Mouse (Mus musculus) stomach, postnatal 0 days (tissue): ENCODE results near the gene Smim14. TPM values are rescaled to one million over a fixed set of nuclear protein-coding genes. Genes with fewer than 3 reads are reported as not detected.
A peak's percentile ranks its signal among the peaks of the same experiment; 100 is the strongest.

Experiments
- ATAC-seq: fragments of 200-750 bp; cut with Nextera tagmentation; 2 replicates; pipeline ENCODE4 v1.8.0; 2017; ENCODE audit not compliant: low FRiP score, low TSS enrichment
- DNase-seq: peaks from one replicate; pipeline ENCODE4 v3.0.0-alpha.2; 2016; ENCODE audit warnings: low spot score
- H3K27ac ChIP-seq: fragments of 300-500 bp; sonication (generic); replicated peaks from 2 replicates; pipeline ENCODE4 v1.5.1; 2014; ENCODE audit warnings: mild to moderate bottlenecking, control low read depth
- H3K27me3 ChIP-seq: fragments of 300-500 bp; sonication (generic); 2 replicates; pipeline ENCODE4 v1.6.1; 2014; ENCODE audit warnings: low read length; ENCODE audit not compliant: control insufficient read depth, insufficient read depth
- H3K36me3 ChIP-seq: fragments of 300-500 bp; sonication (generic); 2 replicates; pipeline ENCODE4 v1.6.1; 2014; ENCODE audit warnings: low read length, mixed read lengths; ENCODE audit not compliant: control insufficient read depth, insufficient read depth
- H3K4me1 ChIP-seq: fragments of 300-500 bp; sonication (generic); replicated peaks from 2 replicates; pipeline ENCODE4 v1.6.1; 2014; ENCODE audit warnings: antibody characterized with exemption; ENCODE audit not compliant: control insufficient read depth, insufficient read depth
- H3K4me2 ChIP-seq: fragments of 300-500 bp; sonication (generic); replicated peaks from 2 replicates; pipeline ENCODE4 v1.6.1; 2014; ENCODE audit warnings: low read depth, mild to moderate bottlenecking, control low read depth, moderate library complexity
- H3K4me3 ChIP-seq: fragments of 300-500 bp; sonication (generic); 2 replicates; pipeline ENCODE4 v1.5.1; 2014; ENCODE audit warnings: low read depth, low read length, control low read depth
- H3K9ac ChIP-seq: fragments of 300-500 bp; sonication (generic); 2 replicates; pipeline ENCODE4 v1.6.1; 2014; ENCODE audit warnings: mild to moderate bottlenecking, low read length, control low read depth, mixed read lengths
- H3K9me3 ChIP-seq: fragments of 300-500 bp; sonication (generic); 2 replicates; pipeline ENCODE4 v1.6.1; 2016; ENCODE audit warnings: low read length; ENCODE audit not compliant: control insufficient read depth
- CTCF ChIP-seq: IDR thresholded peaks from 2 replicates; pipeline ENCODE4 v1.5.1; 2016; ENCODE audit warnings: antibody characterized with exemption, low read depth, mild to moderate bottlenecking, moderate library complexity
- EP300 ChIP-seq: optimal IDR thresholded peaks from 2 replicates; pipeline ENCODE3; 2016; ENCODE audit warnings: antibody characterized with exemption
- WGBS: fragments of 180-500 bp; shearing (Covaris S2); extraction: QIAGEN DNeasy Blood & Tissue Kit; methylation state at CpG from one replicate; pipeline ENCODE4 v1.1.7; 2014; 5-methylcytosine and 5-hydroxymethylcytosine counted together
- polyA plus RNA-seq: library from polyadenylated mRNA; unstranded; fragments of >200 nt; fragmentation: Nextera tagmentation; extraction: Ambion mirVana; gene quantifications from 2 replicates; pipeline ENCODE4 v1.2.1, GENCODE M21; 2015

Smim14 gene
- polyA plus RNA-seq, 1 experiment from 2014 or later, result 360 TPM

DNA sequence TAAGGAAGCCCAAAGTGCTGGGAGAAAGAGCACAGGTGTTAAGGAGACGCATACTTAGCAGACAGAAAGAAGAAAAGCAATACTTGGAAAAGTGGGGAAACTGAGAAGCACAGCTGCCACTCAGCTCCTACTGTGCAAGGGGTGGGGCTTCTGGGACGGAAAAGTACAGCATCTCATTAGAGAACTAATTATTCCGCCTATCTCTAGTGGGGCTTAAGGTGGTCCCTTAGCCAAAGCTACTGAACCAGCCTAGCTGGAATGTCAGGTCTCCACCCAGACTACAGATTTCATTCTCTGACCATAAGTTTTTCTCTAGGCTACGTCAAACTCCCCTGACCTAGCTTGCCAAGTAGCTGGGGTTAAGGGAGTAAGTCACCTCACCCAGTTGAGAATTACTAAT, 2.5 kb downstream of the Smim14 start:
- no peaks in the 10 kb centered on the region for H3K36me3 ChIP-seq
- ATAC-seq, result no peak

GRCm38 (mm10) chr5:65531283-65531682, 5.7 kb downstream of the Smim14 start:
- DNase-seq, result no peak
- Histone ChIP-seq H3K4me2 (no peak overlapping the region), H3K4me1 (no peaks in the 10 kb centered on the region), H3K36me3 (no peaks in the 10 kb centered on the region), H3K27me3 (no peaks in the 10 kb centered on the region), H3K9me3 (no peaks in the 10 kb centered on the region), H3K9ac (no peak overlapping the region), H3K4me3 (no peak overlapping the region), H3K27ac (no peak overlapping the region)
- TF ChIP-seq CTCF, result no peak
- TF ChIP-seq EP300, result no peak
- 83% methylated on average over 3 of the region's 3 CpGs for WGBS
- ATAC-seq, result no peak

More for the DNA sequence above, 2.5 kb downstream of the Smim14 start:
- Histone ChIP-seq H3K4me2 (no peak overlapping the region), H3K27me3 (no peaks in the 10 kb centered on the region), H3K4me1 (no peaks in the 10 kb centered on the region), H3K9ac (no peak overlapping the region), H3K4me3 (no peak overlapping the region), H3K9me3 (no peaks in the 10 kb centered on the region), H3K27ac (peak overlapping the region; percentile 20; the same call in 1 of the 2 replicates)
- TF ChIP-seq EP300 (no peak), CTCF (no peak)
- WGBS, result 51% methylated on average over 4 of the region's 4 CpGs
- no peak for DNase-seq

- no peak overlapping the region for H3K4me3 ChIP-seq
- no peak for TF ChIP-seq EP300
- TF ChIP-seq CTCF, result peak; percentile 77
- 23% methylated on average over 8 of the region's 8 CpGs for WGBS
- DNase-seq, result peak; percentile 43
- H3K27ac ChIP-seq, result no peak overlapping the region
- no peak overlapping the region for H3K4me2 ChIP-seq
- no peak overlapping the region for H3K9ac ChIP-seq
- H3K9me3 ChIP-seq, result no peaks in the 10 kb centered on the region
- H3K27me3 ChIP-seq, result no peaks in the 10 kb centered on the region
- no peaks in the 10 kb centered on the region for H3K4me1 ChIP-seq
- no peaks in the 10 kb centered on the region for H3K36me3 ChIP-seq
- no peak for ATAC-seq
Measured at GRCm38 (mm10) chr5:65525674-65526443, 11.1 kb downstream of the Smim14 start.

GRCm38 (mm10) chr5:65524831-65525230, 12.2 kb downstream of the Smim14 start:
- peak; percentile 63 for ATAC-seq
- Histone ChIP-seq H3K36me3 (no peaks in the 10 kb centered on the region), H3K4me3 (no peak overlapping the region), H3K27ac (peak overlapping the region; percentile 49; the same call in 1 of the 2 replicates), H3K4me1 (no peaks in the 10 kb centered on the region), H3K4me2 (no peak overlapping the region), H3K27me3 (no peaks in the 10 kb centered on the region), H3K9me3 (no peaks in the 10 kb centered on the region), H3K9ac (no peak overlapping the region)
- WGBS, result 61% methylated on average over 4 of the region's 4 CpGs
- DNase-seq, result no peak
- TF ChIP-seq EP300, result no peak
- no peak for TF ChIP-seq CTCF

DNA sequence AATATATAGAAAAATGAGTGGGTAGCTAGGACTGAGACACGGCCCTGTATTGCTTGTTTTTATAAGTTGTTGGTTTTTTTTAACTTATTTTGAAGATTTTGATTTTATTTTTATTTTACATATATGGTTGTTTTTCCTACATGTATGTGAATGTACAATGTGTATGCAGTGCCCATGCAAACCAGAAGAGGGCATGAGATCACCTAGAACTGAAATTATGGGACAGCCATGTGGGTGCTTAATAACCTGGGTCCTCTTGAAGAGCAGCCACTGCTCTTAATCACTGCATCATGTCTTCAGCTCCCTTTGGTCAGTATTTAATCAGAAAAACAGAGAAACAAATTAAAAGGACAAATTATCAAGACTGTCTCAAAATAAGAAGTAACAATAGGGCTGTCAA, 15.2 kb downstream of the Smim14 start:
- no peak overlapping the region for H3K4me2 ChIP-seq
- no peaks in the 10 kb centered on the region for H3K27me3 ChIP-seq
- no peaks in the 10 kb centered on the region for H3K4me1 ChIP-seq
- H3K4me3 ChIP-seq, result no peak overlapping the region
- ATAC-seq (no peak), DNase-seq (no peak)
- 84% methylated on average over 1 of the region's 1 CpGs for WGBS
- no peaks in the 10 kb centered on the region for H3K36me3 ChIP-seq
- no peak overlapping the region for H3K9ac ChIP-seq
- H3K9me3 ChIP-seq, result no peaks in the 10 kb centered on the region
- H3K27ac ChIP-seq, result no peak overlapping the region
- no peak for TF ChIP-seq EP300
- peak; percentile 57 for TF ChIP-seq CTCF

- H3K4me2 ChIP-seq, result no peak overlapping the region
Measured at GRCm38 (mm10) chr5:65514635-65515278, 22.2 kb downstream of the Smim14 start.

More at GRCm38 (mm10) chr5:65514635-65515278, 22.2 kb downstream of the Smim14 start:
- ATAC-seq (peak; percentile 97), DNase-seq (peak; percentile 78)
- Histone ChIP-seq H3K27me3 (no peaks in the 10 kb centered on the region), H3K4me1 (no peaks in the 10 kb centered on the region), H3K27ac (peak overlapping the region; percentile 78), H3K9me3 (no peaks in the 10 kb centered on the region), H3K36me3 (no peaks in the 10 kb centered on the region), H3K4me3 (no peak overlapping the region), H3K9ac (no peak overlapping the region)
- no peak for TF ChIP-seq CTCF
- TF ChIP-seq EP300, result no peak
- WGBS, result 31% methylated on average over 5 of the region's 5 CpGs
